Mouse (Mus musculus): ENCODE results near the gene Sorcs3. TPM values are rescaled to one million over a fixed set of nuclear protein-coding genes. Genes with fewer than 3 reads are reported as not detected.

The Sorcs3 gene
- polyA plus RNA-seq, 1 experiment from 2014 or later, result 18.3 TPM

DNA sequence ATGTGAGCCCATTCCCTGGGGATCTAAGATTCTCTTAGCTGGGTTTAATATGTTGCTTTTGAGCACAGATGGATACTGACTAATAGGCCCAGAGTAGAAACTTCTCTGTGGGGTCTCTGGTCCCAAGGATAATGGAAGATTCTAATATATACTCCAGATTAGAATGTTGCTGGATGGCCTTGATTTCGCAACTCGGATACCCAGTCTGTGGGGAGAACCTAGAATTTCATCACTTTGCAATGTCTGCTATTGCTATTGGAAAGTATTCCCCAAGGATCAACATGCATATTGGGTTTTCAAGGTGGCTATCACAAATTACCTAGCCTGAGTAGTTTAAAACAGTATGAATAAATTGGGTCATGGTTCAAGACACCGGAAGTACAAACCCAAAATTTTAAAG is 609.2 kb downstream of the Sorcs3 start:
- WGBS, result 96% methylated on average over 3 of the region's 3 CpGs
- H3K36me3 ChIP-seq (ENCODE audit: control insufficient read depth, insufficient read depth, low read length), result no peaks in the 10 kb centered on the region
- ATAC-seq, result no peak
- no peak overlapping the region for H3K4me2 ChIP-seq (ENCODE audit: low read length)
- no peak overlapping the region for H3K4me3 ChIP-seq (ENCODE audit: low read depth, low read length)
- H3K9ac ChIP-seq (ENCODE audit: low read depth, low read length), result no peak overlapping the region
- H3K4me1 ChIP-seq (ENCODE audit: control insufficient read depth, insufficient read depth, low read length), result no peaks in the 10 kb centered on the region
- no peaks in the 10 kb centered on the region for H3K9me3 ChIP-seq (replicated peaks; ENCODE audit: control insufficient read depth, low read length, poor library complexity, severe bottlenecking)
- H3K27me3 ChIP-seq (ENCODE audit: control insufficient read depth, insufficient read depth, low read depth, low read length), result no peaks in the 10 kb centered on the region
- no peak overlapping the region for H3K27ac ChIP-seq (ENCODE audit: low read length)

GRCm38 (mm10) chr19:48820493-48821282 is 614.9 kb downstream of the Sorcs3 start:
- H3K9me3 ChIP-seq (replicated peaks; ENCODE audit: control insufficient read depth, low read length, poor library complexity, severe bottlenecking), result no peaks in the 10 kb centered on the region
- no peaks in the 10 kb centered on the region for H3K36me3 ChIP-seq (ENCODE audit: control insufficient read depth, insufficient read depth, low read length)
- H3K4me2 ChIP-seq (ENCODE audit: low read length), result no peak overlapping the region
- no peaks in the 10 kb centered on the region for H3K4me1 ChIP-seq (ENCODE audit: control insufficient read depth, insufficient read depth, low read length)
- 71% methylated on average over 5 of the region's 5 CpGs for WGBS
- no peak overlapping the region for H3K4me3 ChIP-seq (ENCODE audit: low read depth, low read length)
- no peak overlapping the region for H3K27ac ChIP-seq (ENCODE audit: low read length)
- no peak for ATAC-seq
- no peaks in the 10 kb centered on the region for H3K27me3 ChIP-seq (ENCODE audit: control insufficient read depth, insufficient read depth, low read depth, low read length)
- H3K9ac ChIP-seq (ENCODE audit: low read depth, low read length), result no peak overlapping the region

GRCm38 (mm10) chr19:48821283-48821715 is 615.5 kb downstream of the Sorcs3 start:
- no peak overlapping the region for H3K9ac ChIP-seq (ENCODE audit: low read depth, low read length)
- no peaks in the 10 kb centered on the region; the same call in 1 of the 2 replicates for H3K9me3 ChIP-seq (replicated peaks; ENCODE audit: control insufficient read depth, low read length, poor library complexity, severe bottlenecking)
- no peak for ATAC-seq
- H3K4me2 ChIP-seq (ENCODE audit: low read length), result no peak overlapping the region
- H3K27ac ChIP-seq (ENCODE audit: low read length), result no peak overlapping the region
- no peaks in the 10 kb centered on the region for H3K36me3 ChIP-seq (ENCODE audit: control insufficient read depth, insufficient read depth, low read length)
- no peaks in the 10 kb centered on the region for H3K27me3 ChIP-seq (ENCODE audit: control insufficient read depth, insufficient read depth, low read depth, low read length)
- no peak overlapping the region for H3K4me3 ChIP-seq (ENCODE audit: low read depth, low read length)
- WGBS, result 80% methylated on average over 3 of the region's 3 CpGs
- H3K4me1 ChIP-seq (ENCODE audit: control insufficient read depth, insufficient read depth, low read length), result no peaks in the 10 kb centered on the region

DNA sequence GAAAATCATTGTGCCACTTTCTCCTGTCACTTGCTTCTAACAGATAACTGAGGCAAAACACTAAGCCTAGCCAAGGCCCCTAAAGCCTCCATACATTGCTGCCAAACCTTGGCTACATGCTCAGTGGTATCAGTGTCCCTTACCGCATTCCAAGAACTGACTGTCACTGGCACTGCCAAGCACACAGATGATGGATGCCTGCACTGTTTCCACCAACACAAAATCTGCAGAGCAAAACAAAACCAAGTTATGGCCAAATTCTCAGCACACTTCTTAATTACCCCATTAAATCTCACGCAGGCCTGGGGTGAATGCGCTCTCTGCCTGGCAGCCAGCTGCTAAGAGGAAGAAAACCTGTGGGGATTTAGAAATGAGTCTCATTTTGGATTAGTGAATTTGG is 628.5 kb downstream of the Sorcs3 start:
- Histone ChIP-seq H3K36me3 (ENCODE audit: control insufficient read depth, insufficient read depth, low read length) (no peaks in the 10 kb centered on the region), H3K4me1 (ENCODE audit: control insufficient read depth, insufficient read depth, low read length) (no peaks in the 10 kb centered on the region), H3K9me3 (replicated peaks; ENCODE audit: control insufficient read depth, low read length, poor library complexity, severe bottlenecking) (no peaks in the 10 kb centered on the region), H3K4me2 (ENCODE audit: low read length) (no peak overlapping the region), H3K27me3 (ENCODE audit: control insufficient read depth, insufficient read depth, low read depth, low read length) (no peaks in the 10 kb centered on the region), H3K4me3 (ENCODE audit: low read depth, low read length) (no peak overlapping the region), H3K27ac (ENCODE audit: low read length) (no peak overlapping the region), H3K9ac (ENCODE audit: low read depth, low read length) (no peak overlapping the region)
- WGBS, result 57% methylated on average over 3 of the region's 3 CpGs
- no peak for ATAC-seq

GRCm38 (mm10) chr19:48839418-48839817 is 633.6 kb downstream of the Sorcs3 start:
- H3K27ac ChIP-seq (ENCODE audit: low read length), result no peak overlapping the region
- no peaks in the 10 kb centered on the region for H3K9me3 ChIP-seq (replicated peaks; ENCODE audit: control insufficient read depth, low read length, poor library complexity, severe bottlenecking)
- H3K27me3 ChIP-seq (ENCODE audit: control insufficient read depth, insufficient read depth, low read depth, low read length), result no peaks in the 10 kb centered on the region
- no peaks in the 10 kb centered on the region for H3K36me3 ChIP-seq (ENCODE audit: control insufficient read depth, insufficient read depth, low read length)
- no peak overlapping the region for H3K4me2 ChIP-seq (ENCODE audit: low read length)
- no peaks in the 10 kb centered on the region for H3K4me1 ChIP-seq (ENCODE audit: control insufficient read depth, insufficient read depth, low read length)
- H3K4me3 ChIP-seq (ENCODE audit: low read depth, low read length), result no peak overlapping the region
- ATAC-seq, result no peak
- 72% methylated on average over 4 of the region's 4 CpGs for WGBS
- no peak overlapping the region for H3K9ac ChIP-seq (ENCODE audit: low read depth, low read length)

DNA sequence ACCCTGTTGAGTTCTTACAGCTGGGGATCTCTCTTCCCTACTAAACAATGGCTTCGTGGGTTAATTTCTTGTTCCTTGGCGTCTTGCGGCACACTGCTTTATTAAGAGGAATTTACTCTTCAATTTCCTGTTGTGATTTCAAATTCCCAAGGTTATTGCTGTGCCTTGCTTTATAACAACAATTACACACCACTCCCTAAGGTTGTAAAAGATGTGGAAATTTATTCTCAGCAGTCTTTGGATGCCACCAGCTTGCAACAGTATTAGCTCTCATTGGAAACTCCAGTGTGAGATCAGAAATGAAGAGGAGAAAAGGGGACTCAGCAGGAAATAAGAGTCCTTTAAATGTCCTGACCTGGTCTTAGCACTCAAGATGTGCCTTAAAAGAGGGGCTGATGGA is 641.9 kb downstream of the Sorcs3 start:
- no peaks in the 10 kb centered on the region for H3K9me3 ChIP-seq (replicated peaks; ENCODE audit: control insufficient read depth, low read length, poor library complexity, severe bottlenecking)
- no peaks in the 10 kb centered on the region for H3K36me3 ChIP-seq (ENCODE audit: control insufficient read depth, insufficient read depth, low read length)
- no peak overlapping the region for H3K4me3 ChIP-seq (ENCODE audit: low read depth, low read length)
- no peaks in the 10 kb centered on the region for H3K4me1 ChIP-seq (ENCODE audit: control insufficient read depth, insufficient read depth, low read length)
- H3K4me2 ChIP-seq (ENCODE audit: low read length), result no peak overlapping the region
- H3K9ac ChIP-seq (ENCODE audit: low read depth, low read length), result no peak overlapping the region
- WGBS, result 87% methylated on average over 3 of the region's 3 CpGs
- no peak for ATAC-seq
- no peaks in the 10 kb centered on the region for H3K27me3 ChIP-seq (ENCODE audit: control insufficient read depth, insufficient read depth, low read depth, low read length)
- no peak overlapping the region for H3K27ac ChIP-seq (ENCODE audit: low read length)

GRCm38 (mm10) chr19:48850466-48850865 is 644.6 kb downstream of the Sorcs3 start:
- no peak overlapping the region for H3K4me2 ChIP-seq (ENCODE audit: low read length)
- H3K27ac ChIP-seq (ENCODE audit: low read length), result no peak overlapping the region
- H3K36me3 ChIP-seq (ENCODE audit: control insufficient read depth, insufficient read depth, low read length), result no peaks in the 10 kb centered on the region
- 84% methylated on average over 1 of the region's 1 CpGs for WGBS
- ATAC-seq, result no peak
- no peak overlapping the region for H3K9ac ChIP-seq (ENCODE audit: low read depth, low read length)
- no peaks in the 10 kb centered on the region for H3K4me1 ChIP-seq (ENCODE audit: control insufficient read depth, insufficient read depth, low read length)
- no peaks in the 10 kb centered on the region for H3K27me3 ChIP-seq (ENCODE audit: control insufficient read depth, insufficient read depth, low read depth, low read length)
- H3K4me3 ChIP-seq (ENCODE audit: low read depth, low read length), result no peak overlapping the region
- H3K9me3 ChIP-seq (replicated peaks; ENCODE audit: control insufficient read depth, low read length, poor library complexity, severe bottlenecking), result no peaks in the 10 kb centered on the region

Measured in midbrain, embryonic 16.5 days (tissue).